Comparison of ENCODE assay signal across 15 mouse cellular contexts in the genomic region with DNA sequence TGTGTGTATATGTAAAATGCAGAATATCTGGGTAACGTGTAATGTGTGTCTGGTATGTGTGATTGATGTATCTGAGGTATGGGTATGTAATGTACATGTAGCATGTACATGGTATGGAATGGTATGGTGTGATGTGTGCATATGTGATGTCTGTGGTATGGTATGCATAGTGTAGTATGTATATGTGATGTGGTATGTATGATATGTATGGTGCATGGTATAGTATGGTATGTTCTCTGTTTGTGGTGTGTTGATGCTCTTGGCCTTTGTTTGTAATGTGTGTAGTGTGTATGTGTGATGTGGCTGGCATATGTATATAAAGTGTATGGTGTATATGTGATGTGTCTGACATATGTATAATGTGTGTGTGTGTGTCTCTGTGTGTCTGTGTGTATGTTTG.
"Had no signal": no experiment of that assay in that cellular context is flagged by ENCODE, and none has a peak within 500 bp of the region (broad histone marks: within the 10 kb centered on the region; RNA-seq: fewer than 3 reads in every experiment).

No protein-coding gene starts in this region.

- ATAC-seq: intestine, embryonic 16.5 days; liver, embryonic 12.5 days; lung, postnatal 0 days had no signal

- H3K4me1 ChIP-seq: kidney, embryonic 15.5 days; limb, embryonic 15.5 days; liver, embryonic 12.5 days; neural tube, embryonic 13.5 days had no signal

- H3K4me3 ChIP-seq: kidney, embryonic 15.5 days; limb, embryonic 15.5 days; liver, embryonic 12.5 days; midbrain, embryonic 10.5 days; neural tube, embryonic 13.5 days had no signal

- H3K4me2 ChIP-seq: kidney, embryonic 15.5 days; limb, embryonic 15.5 days; liver, embryonic 12.5 days; neural tube, embryonic 13.5 days had no signal

- H3K27me3 ChIP-seq: kidney, embryonic 15.5 days; limb, embryonic 15.5 days; liver, embryonic 12.5 days; neural tube, embryonic 13.5 days had no signal

- H3K27ac ChIP-seq: kidney, embryonic 15.5 days; limb, embryonic 15.5 days; liver, embryonic 12.5 days; midbrain, embryonic 10.5 days; neural tube, embryonic 13.5 days had no signal

- H3K9me3 ChIP-seq: kidney, embryonic 15.5 days; limb, embryonic 15.5 days; liver, embryonic 12.5 days; midbrain, embryonic 10.5 days; neural tube, embryonic 13.5 days had no signal

- H3K9ac ChIP-seq: kidney, embryonic 15.5 days; limb, embryonic 15.5 days; liver, embryonic 12.5 days; neural tube, embryonic 13.5 days had no signal

- DNase-seq: kidney, adult 2 months; kidney, postnatal 14 days; left cerebral cortex, postnatal 4 days; retina, postnatal 1 day; right cerebral cortex, postnatal 4 days; spleen, adult 18-20 months; thymus, adult 18-20 months; thymus, postnatal 14 days had no signal

- H3K36me3 ChIP-seq: kidney, embryonic 15.5 days; limb, embryonic 15.5 days; liver, embryonic 12.5 days; midbrain, embryonic 10.5 days; neural tube, embryonic 13.5 days had no signal
